Mouse (Mus musculus) CH12.LX (cell line): Measurements from ENCODE around the gene Zxdc.

Experiments used
- CHD1 ChIP-seq: IDR thresholded peaks from 2 replicates; pipeline ENCODE4 v1.6.1; 2012; ENCODE audit warnings: low read depth, low read length, improper control_type of control experiment, inconsistent platforms
- CTCF ChIP-seq, 2 experiments: IDR thresholded peaks in 1 of 2; conservative IDR thresholded peaks in 1 of 2; 2 replicates each; pipeline ENCODE4 v1.5.1; 2011 to 2012; ENCODE audit warnings: low read depth in 2 of 2, low read length in 2 of 2, improper control_type of control experiment in 1 of 2, inconsistent platforms in 1 of 2, mild to moderate bottlenecking in 1 of 2, moderate library complexity in 1 of 2
- EP300 ChIP-seq: IDR thresholded peaks from 2 replicates; pipeline ENCODE4 v1.6.1; 2011; ENCODE audit warnings: low read length, improper control_type of control experiment
- GABPA ChIP-seq: IDR thresholded peaks from 2 replicates; pipeline ENCODE4 v1.6.1; 2012; ENCODE audit warnings: low read depth, low read length, improper control_type of control experiment, inconsistent platforms; ENCODE audit not compliant: insufficient replicate concordance
- MAX ChIP-seq: IDR thresholded peaks from 2 replicates; pipeline ENCODE4 v1.6.1; 2011; ENCODE audit warnings: low read length, improper control_type of control experiment
- POLR2A ChIP-seq: IDR thresholded peaks from 2 replicates; pipeline ENCODE4 v1.6.1; 2011; ENCODE audit warnings: low read depth, mild to moderate bottlenecking, improper control_type of control experiment, low read length
- RAD21 ChIP-seq: IDR thresholded peaks from 2 replicates; pipeline ENCODE4 v1.6.1; 2011; ENCODE audit warnings: low read depth, mild to moderate bottlenecking, low read length, improper control_type of control experiment, moderate library complexity
- RCOR1 ChIP-seq: conservative IDR thresholded peaks from 2 replicates; pipeline ENCODE4 v1.6.1; 2012; ENCODE audit warnings: low read depth, mild to moderate bottlenecking, inconsistent platforms, low read length, improper control_type of control experiment
- SIN3A ChIP-seq: IDR thresholded peaks from 2 replicates; pipeline ENCODE4 v1.6.1; 2012; ENCODE audit warnings: low read length, improper control_type of control experiment, inconsistent platforms
- UBTF ChIP-seq: IDR thresholded peaks from 2 replicates; pipeline ENCODE4 v1.6.1; 2012; ENCODE audit warnings: low read depth, mild to moderate bottlenecking, inconsistent platforms, low read length, improper control_type of control experiment, moderate library complexity
- USF1 ChIP-seq: IDR thresholded peaks from 2 replicates; pipeline ENCODE4 v1.6.1; 2014; ENCODE audit warnings: low read depth, mild to moderate bottlenecking, inconsistent platforms, low read length, improper control_type of control experiment
- USF2 ChIP-seq: conservative IDR thresholded peaks from 2 replicates; pipeline ENCODE4 v1.6.1; 2011; ENCODE audit warnings: low read depth, low read length, improper control_type of control experiment
- ZNF384 ChIP-seq: IDR thresholded peaks from 2 replicates; pipeline ENCODE4 v1.6.1; 2012; ENCODE audit warnings: low read depth, low read length, improper control_type of control experiment, inconsistent platforms

DNA sequence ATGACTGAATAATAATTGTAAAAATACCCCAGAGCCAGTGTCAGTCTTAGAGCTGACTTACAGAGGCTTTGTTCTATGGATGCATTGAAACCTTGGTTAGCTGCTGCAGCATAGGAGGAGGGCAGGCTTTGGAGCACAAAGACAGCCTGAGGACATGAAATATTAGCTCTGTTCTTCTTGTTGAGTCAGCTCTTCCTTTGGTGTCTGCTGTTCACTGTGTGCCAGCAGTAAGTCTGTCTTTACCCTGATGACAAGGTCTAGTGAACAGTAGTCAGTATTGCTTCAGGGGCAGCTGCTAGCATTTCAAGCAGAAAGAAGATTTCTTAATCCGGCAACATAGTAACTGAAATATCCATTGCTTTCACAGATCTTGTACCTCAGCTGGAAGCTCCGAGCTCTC is 12.2 kb downstream of the Zxdc start:
- TF ChIP-seq CTCF (conservative IDR thresholded peaks at IDR 0.05 in 1 of 2, IDR thresholded peaks at IDR 0.05 in 1 of 2; ENCODE audit: low read depth in 2 of 2, low read length in 2 of 2) (no peak), RCOR1 (no peak), USF2 (no peak), MAX (no peak), GABPA (no peak), ZNF384 (no peak), USF1 (no peak), CHD1 (no peak), POLR2A (no peak), UBTF (no peak), SIN3A (no peak), RAD21 (no peak), EP300 (no peak)
